Mouse (Mus musculus): ENCODE results near the gene Spata13. TPM values are rescaled to one million over a fixed set of nuclear protein-coding genes. Genes with fewer than 3 reads are reported as not detected.
A peak's percentile ranks its signal among the peaks of the same experiment; 100 is the strongest.

The Spata13 gene
- polyA plus RNA-seq, 1 experiment from 2014 or later = 31.6 TPM

- 0% methylated on average over 45 of the region's 45 CpGs for WGBS
- Histone ChIP-seq H3K27ac (replicated peaks; ENCODE audit: low read depth, low read length) (peak overlapping the region; percentile 49; the same call in 1 of the 2 replicates), H3K4me2 (ENCODE audit: low read length) (peak overlapping the region; percentile 99), H3K4me1 (ENCODE audit: control insufficient read depth, insufficient read depth, low read length) (peaks cover 40% of the 10 kb centered on the region), H3K4me3 (replicated peaks; ENCODE audit: low read depth, low read length) (peak overlapping the region; percentile 71), H3K9me3 (ENCODE audit: control insufficient read depth, low read length) (no peaks in the 10 kb centered on the region), H3K27me3 (ENCODE audit: control insufficient read depth, insufficient read depth, low read length) (no peaks in the 10 kb centered on the region), H3K36me3 (ENCODE audit: control insufficient read depth, insufficient read depth, low read length) (no peaks in the 10 kb centered on the region), H3K9ac (replicated peaks; ENCODE audit: low read length) (peak overlapping the region; percentile 59)
- ATAC-seq (ENCODE audit: low FRiP score, low TSS enrichment) (peak; percentile 49), DNase-seq (peak; percentile 78)
These were observed 1.3 kb downstream of the Spata13 start for GRCm38 (mm10) chr14:60634877-60635771.

DNA sequence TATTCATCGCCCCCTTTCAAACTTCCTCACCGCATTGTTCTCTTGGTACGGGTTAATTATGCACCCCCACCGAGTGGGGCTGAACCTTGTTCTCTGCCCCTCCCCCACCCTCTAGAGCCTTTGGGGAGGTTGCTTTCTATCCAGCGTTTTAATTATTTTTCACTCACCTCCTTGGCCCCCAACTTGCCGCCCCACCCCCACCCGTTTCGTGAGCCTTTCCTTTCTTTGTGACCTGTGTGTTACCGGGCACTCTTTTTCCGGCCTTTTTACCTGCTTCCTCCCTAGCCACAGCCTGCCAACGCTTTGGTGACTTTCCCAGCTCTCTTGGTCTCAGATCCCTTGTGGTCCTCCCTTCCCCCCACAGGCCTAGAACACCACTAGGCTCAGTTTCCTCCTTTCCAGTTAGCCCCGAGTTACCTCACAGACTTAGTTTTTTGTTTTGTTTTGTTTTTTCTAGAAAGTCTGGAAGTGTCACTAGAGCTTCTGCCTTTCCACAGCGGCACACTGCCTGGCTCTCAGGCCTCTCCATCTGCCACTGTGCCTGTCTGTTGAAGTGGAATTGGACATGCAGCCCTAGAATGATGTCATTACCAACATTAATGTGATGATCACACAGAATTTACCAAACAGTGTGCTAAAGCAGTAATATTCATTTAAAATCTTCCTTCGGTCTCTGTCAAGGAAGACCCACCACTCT lies 2.3 kb downstream of the Spata13 start:
- 7% methylated on average over 14 of the region's 14 CpGs for WGBS
- Histone ChIP-seq H3K36me3 (ENCODE audit: control insufficient read depth, insufficient read depth, low read length) (no peaks in the 10 kb centered on the region), H3K27me3 (ENCODE audit: control insufficient read depth, insufficient read depth, low read length) (no peaks in the 10 kb centered on the region), H3K4me3 (replicated peaks; ENCODE audit: low read depth, low read length) (peak overlapping the region; percentile 71), H3K9me3 (ENCODE audit: control insufficient read depth, low read length) (no peaks in the 10 kb centered on the region), H3K4me2 (ENCODE audit: low read length) (peak overlapping the region; percentile 99), H3K9ac (replicated peaks; ENCODE audit: low read length) (no peak overlapping the region; the same call in 1 of the 2 replicates), H3K4me1 (ENCODE audit: control insufficient read depth, insufficient read depth, low read length) (peaks cover 40% of the 10 kb centered on the region), H3K27ac (replicated peaks; ENCODE audit: low read depth, low read length) (no peak overlapping the region)
- DNase-seq (peak; percentile 61), ATAC-seq (ENCODE audit: low FRiP score, low TSS enrichment) (no peak)

DNA sequence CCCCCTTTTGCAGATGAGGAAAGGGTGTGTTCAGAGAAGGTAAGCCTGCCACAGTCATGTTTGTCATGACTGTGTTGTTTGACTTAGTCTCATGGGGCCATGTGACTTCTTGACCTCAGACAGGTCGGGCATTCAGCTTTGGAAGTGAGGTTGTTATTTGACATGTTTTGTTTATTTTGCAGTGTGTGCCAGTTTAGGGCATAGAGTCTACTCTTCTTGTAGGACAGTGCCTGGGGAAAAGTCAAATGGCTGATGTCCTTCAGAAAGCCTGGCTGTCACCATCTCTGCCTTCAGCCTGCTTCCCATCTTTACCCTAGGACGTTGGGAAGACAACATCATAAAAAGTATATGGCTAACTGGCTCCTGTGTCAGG lies 2.8 kb downstream of the Spata13 start:
- peaks cover 44% of the 10 kb centered on the region for H3K4me1 ChIP-seq (ENCODE audit: control insufficient read depth, insufficient read depth, low read length)
- H3K9me3 ChIP-seq (ENCODE audit: control insufficient read depth, low read length) = no peaks in the 10 kb centered on the region
- peak overlapping the region; percentile 71; the same call in 1 of the 2 replicates for H3K4me3 ChIP-seq (replicated peaks; ENCODE audit: low read depth, low read length)
- WGBS = 21% methylated on average over 2 of the region's 2 CpGs
- no peak overlapping the region for H3K27ac ChIP-seq (replicated peaks; ENCODE audit: low read depth, low read length)
- no peak overlapping the region for H3K9ac ChIP-seq (replicated peaks; ENCODE audit: low read length)
- H3K4me2 ChIP-seq (ENCODE audit: low read length) = peak overlapping the region; percentile 99
- DNase-seq (no peak), ATAC-seq (ENCODE audit: low FRiP score, low TSS enrichment) (no peak)
- no peaks in the 10 kb centered on the region for H3K36me3 ChIP-seq (ENCODE audit: control insufficient read depth, insufficient read depth, low read length)
- H3K27me3 ChIP-seq (ENCODE audit: control insufficient read depth, insufficient read depth, low read length) = no peaks in the 10 kb centered on the region

GRCm38 (mm10) chr14:60636996-60637395 lies 3.2 kb downstream of the Spata13 start:
- Histone ChIP-seq H3K27ac (replicated peaks; ENCODE audit: low read depth, low read length) (no peak overlapping the region), H3K36me3 (ENCODE audit: control insufficient read depth, insufficient read depth, low read length) (no peaks in the 10 kb centered on the region), H3K4me3 (replicated peaks; ENCODE audit: low read depth, low read length) (peak overlapping the region; percentile 3; the same call in 1 of the 2 replicates), H3K4me2 (ENCODE audit: low read length) (peak overlapping the region; percentile 99), H3K9ac (replicated peaks; ENCODE audit: low read length) (0 out of 2 replicates have a peak overlapping the region, but pooled peaks have one; percentile 20), H3K27me3 (ENCODE audit: control insufficient read depth, insufficient read depth, low read length) (no peaks in the 10 kb centered on the region), H3K4me1 (ENCODE audit: control insufficient read depth, insufficient read depth, low read length) (peaks cover 47% of the 10 kb centered on the region), H3K9me3 (ENCODE audit: control insufficient read depth, low read length) (no peaks in the 10 kb centered on the region)
- no peak for ATAC-seq (ENCODE audit: low FRiP score, low TSS enrichment)
- DNase-seq = no peak
- WGBS = 47% methylated on average over 9 of the region's 9 CpGs

DNA sequence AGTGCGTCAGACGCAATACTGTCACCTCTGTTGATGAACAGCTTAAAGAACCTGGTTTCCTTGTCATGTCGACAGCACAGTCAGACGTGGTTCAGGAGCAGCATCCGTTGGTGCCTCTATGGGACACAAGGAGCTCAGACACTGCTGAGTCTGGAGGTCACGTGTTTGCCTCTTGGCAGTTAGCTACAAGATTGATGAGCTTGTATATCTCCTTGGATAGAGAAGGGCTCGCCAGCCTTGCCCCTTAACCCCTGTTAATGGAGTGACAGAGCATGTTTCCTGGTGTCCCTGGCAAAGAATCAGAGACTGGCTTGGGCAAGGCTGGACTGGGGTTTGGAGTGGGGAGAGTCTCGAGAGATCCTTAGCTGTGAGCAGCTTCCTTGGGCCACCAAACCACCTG lies 4.4 kb downstream of the Spata13 start:
- no peak overlapping the region for H3K9ac ChIP-seq (replicated peaks; ENCODE audit: low read length)
- H3K4me1 ChIP-seq (ENCODE audit: control insufficient read depth, insufficient read depth, low read length) = peaks cover 59% of the 10 kb centered on the region
- ATAC-seq (ENCODE audit: low FRiP score, low TSS enrichment) (no peak), DNase-seq (no peak)
- 80% methylated on average over 8 of the region's 8 CpGs for WGBS
- H3K27me3 ChIP-seq (ENCODE audit: control insufficient read depth, insufficient read depth, low read length) = no peaks in the 10 kb centered on the region
- no peaks in the 10 kb centered on the region for H3K36me3 ChIP-seq (ENCODE audit: control insufficient read depth, insufficient read depth, low read length)
- H3K9me3 ChIP-seq (ENCODE audit: control insufficient read depth, low read length) = no peaks in the 10 kb centered on the region
- H3K4me2 ChIP-seq (ENCODE audit: low read length) = peak overlapping the region; percentile 99
- H3K4me3 ChIP-seq (replicated peaks; ENCODE audit: low read depth, low read length) = no peak overlapping the region
- no peak overlapping the region for H3K27ac ChIP-seq (replicated peaks; ENCODE audit: low read depth, low read length)

GRCm38 (mm10) chr14:60639195-60639594 lies 5.4 kb downstream of the Spata13 start:
- Histone ChIP-seq H3K4me2 (ENCODE audit: low read length) (no peak overlapping the region), H3K36me3 (ENCODE audit: control insufficient read depth, insufficient read depth, low read length) (no peaks in the 10 kb centered on the region), H3K27me3 (ENCODE audit: control insufficient read depth, insufficient read depth, low read length) (no peaks in the 10 kb centered on the region), H3K9me3 (ENCODE audit: control insufficient read depth, low read length) (no peaks in the 10 kb centered on the region), H3K9ac (replicated peaks; ENCODE audit: low read length) (no peak overlapping the region), H3K27ac (replicated peaks; ENCODE audit: low read depth, low read length) (no peak overlapping the region), H3K4me1 (ENCODE audit: control insufficient read depth, insufficient read depth, low read length) (peaks cover 60% of the 10 kb centered on the region), H3K4me3 (replicated peaks; ENCODE audit: low read depth, low read length) (no peak overlapping the region)
- 92% methylated on average over 9 of the region's 9 CpGs for WGBS
- DNase-seq (no peak), ATAC-seq (ENCODE audit: low FRiP score, low TSS enrichment) (no peak)

DNA sequence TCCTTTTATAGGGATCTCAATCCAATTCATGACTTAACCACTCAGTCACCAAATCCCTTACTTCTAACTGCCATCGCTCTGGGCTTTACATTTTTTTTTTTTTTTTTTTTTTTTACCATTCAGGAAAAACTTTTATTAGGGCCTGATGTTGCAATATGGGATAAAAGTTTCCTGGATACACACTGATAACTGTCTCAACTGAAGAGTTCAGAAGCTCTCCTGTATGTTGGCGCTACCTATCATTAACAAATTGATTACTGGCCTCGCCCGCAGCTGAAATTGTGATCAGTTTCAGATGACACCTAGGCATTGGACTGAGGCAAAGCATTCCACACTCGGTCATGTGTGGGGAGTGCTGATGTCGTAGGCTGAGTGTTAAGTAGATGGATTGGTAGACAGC lies 7.3 kb downstream of the Spata13 start:
- no peaks in the 10 kb centered on the region for H3K27me3 ChIP-seq (ENCODE audit: control insufficient read depth, insufficient read depth, low read length)
- no peak overlapping the region for H3K4me3 ChIP-seq (replicated peaks; ENCODE audit: low read depth, low read length)
- DNase-seq = no peak
- no peak overlapping the region for H3K27ac ChIP-seq (replicated peaks; ENCODE audit: low read depth, low read length)
- no peak for ATAC-seq (ENCODE audit: low FRiP score, low TSS enrichment)
- no peaks in the 10 kb centered on the region for H3K36me3 ChIP-seq (ENCODE audit: control insufficient read depth, insufficient read depth, low read length)
- WGBS = 71% methylated on average over 6 of the region's 6 CpGs
- peaks cover 47% of the 10 kb centered on the region for H3K4me1 ChIP-seq (ENCODE audit: control insufficient read depth, insufficient read depth, low read length)
- H3K9ac ChIP-seq (replicated peaks; ENCODE audit: low read length) = no peak overlapping the region
- no peak overlapping the region for H3K4me2 ChIP-seq (ENCODE audit: low read length)
- no peaks in the 10 kb centered on the region for H3K9me3 ChIP-seq (ENCODE audit: control insufficient read depth, low read length)

- Histone ChIP-seq H3K9me3 (ENCODE audit: control insufficient read depth, low read length) (no peaks in the 10 kb centered on the region), H3K9ac (replicated peaks; ENCODE audit: low read length) (no peak overlapping the region), H3K27ac (replicated peaks; ENCODE audit: low read depth, low read length) (peak overlapping the region; percentile 76; the same call in 1 of the 2 replicates), H3K4me3 (replicated peaks; ENCODE audit: low read depth, low read length) (no peak overlapping the region), H3K36me3 (ENCODE audit: control insufficient read depth, insufficient read depth, low read length) (no peaks in the 10 kb centered on the region), H3K4me2 (ENCODE audit: low read length) (peak overlapping the region; percentile 9; the same call in 1 of the 2 replicates), H3K4me1 (ENCODE audit: control insufficient read depth, insufficient read depth, low read length) (peaks cover 37% of the 10 kb centered on the region), H3K27me3 (ENCODE audit: control insufficient read depth, insufficient read depth, low read length) (no peaks in the 10 kb centered on the region)
- DNase-seq (no peak), ATAC-seq (ENCODE audit: low FRiP score, low TSS enrichment) (no peak)
- WGBS = 79% methylated on average over 1 of the region's 1 CpGs
These were observed 8.3 kb downstream of the Spata13 start for GRCm38 (mm10) chr14:60642131-60642530.
